Mouse (Mus musculus) G1E (cell line): ENCODE measurements around the gene Krt10. TPM values are rescaled to one million over a fixed set of nuclear protein-coding genes. Genes with fewer than 3 reads are reported as not detected.

Experiments
- ATAC-seq: 2 replicates; pipeline ENCODE4 v1.8.0; 2016; ENCODE audit warnings: mild to moderate bottlenecking; ENCODE audit not compliant: insufficient number of reproducible peaks, poor library complexity, low FRiP score, severe bottlenecking; ENCODE audit errors: extremely low read depth
- DNase-seq: peaks from one replicate; pipeline ENCODE4 v3.0.0; 2012; ENCODE audit warnings: low spot score
- H3K27me3 ChIP-seq: 2 replicates; pipeline ENCODE4 v1.6.1; 2012; ENCODE audit warnings: mild to moderate bottlenecking, low read length, inconsistent platforms; ENCODE audit not compliant: insufficient read depth
- H3K36me3 ChIP-seq: replicated peaks from 2 replicates; pipeline ENCODE3; 2012; ENCODE audit warnings: mild to moderate bottlenecking, inconsistent platforms
- H3K4me1 ChIP-seq: 2 replicates; pipeline ENCODE4 v1.6.1; 2012; ENCODE audit warnings: low read depth, low read length, inconsistent platforms, mixed read lengths; ENCODE audit not compliant: insufficient read depth
- H3K4me3 ChIP-seq: 2 replicates; pipeline ENCODE4 v1.5.1; 2012; ENCODE audit warnings: low read depth, mild to moderate bottlenecking, inconsistent platforms, low read length, moderate library complexity, mixed read lengths
- H3K9me3 ChIP-seq: replicated peaks from 2 replicates; pipeline ENCODE4 v1.6.1; 2012; ENCODE audit warnings: inconsistent platforms
- CTCF ChIP-seq: IDR thresholded peaks from 2 replicates; pipeline ENCODE4 v1.5.1; 2012; ENCODE audit warnings: low read depth, low read length, inconsistent platforms, mixed read lengths
- GATA1 ChIP-seq: IDR thresholded peaks from 2 replicates; pipeline ENCODE4 v1.6.1; 2012; ENCODE audit warnings: borderline replicate concordance, low read length, inconsistent platforms, mixed read lengths
- GATA2 ChIP-seq: IDR thresholded peaks from 2 replicates; pipeline ENCODE4 v1.6.1; 2012; ENCODE audit warnings: low read depth, low read length, inconsistent platforms, borderline replicate concordance
- POLR2AphosphoS5 ChIP-seq: IDR thresholded peaks from 2 replicates; pipeline ENCODE4 v1.6.1; 2012; ENCODE audit warnings: low read depth, low read length, inconsistent platforms; ENCODE audit not compliant: insufficient replicate concordance
- TAL1 ChIP-seq: conservative IDR thresholded peaks from 2 replicates; pipeline ENCODE4 v1.6.1; 2012; ENCODE audit warnings: low read depth, low read length, inconsistent platforms, mixed read lengths
- polyA plus RNA-seq: library from polyadenylated mRNA; stranded (reverse); fragments of >175 nt; gene quantifications from 2 replicates; pipeline ENCODE4 v1.2.3, GENCODE M21; 2012
- total RNA-seq, 2 experiments: library from RNA; stranded (forward) in 1 of 2; stranded (reverse) in 1 of 2; fragments of 200-1000 nt in 1 of 2; fragments of >200 nt in 1 of 2; fragmentation: Nextera tagmentation in 1 of 2; gene quantifications; 2 replicates each; pipeline ENCODE4 v1.2.3; 2014 to 2017

The Krt10 gene
- total and polyA plus RNA-seq, 3 experiments: 1.7 to 8.6 (median 8.5) TPM

DNA sequence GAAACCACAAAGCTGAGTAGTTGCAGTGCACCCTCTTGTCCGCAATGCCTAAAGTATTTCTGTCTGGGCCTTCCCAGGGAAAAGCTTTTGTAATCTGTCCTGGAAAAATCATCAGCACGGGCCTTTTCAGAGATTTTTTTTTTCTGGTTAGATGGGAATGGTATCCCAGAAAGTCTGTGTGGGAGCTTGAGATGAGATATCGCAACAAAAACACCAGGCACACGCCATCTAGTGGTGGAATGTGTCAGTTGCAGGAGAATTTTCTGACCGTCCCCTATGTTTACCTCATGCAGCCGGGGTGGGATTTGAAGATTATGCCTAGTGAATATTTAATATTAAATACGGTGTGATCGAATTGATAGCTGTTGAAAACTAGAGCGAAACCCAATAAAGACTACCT, 24.8 kb downstream of the Krt10 start:
- H3K4me1 ChIP-seq: no peaks in the 10 kb centered on the region
- no peaks in the 10 kb centered on the region for H3K36me3 ChIP-seq
- H3K9me3 ChIP-seq: no peaks in the 10 kb centered on the region
- ATAC-seq (no peak), DNase-seq (peak; percentile 13)
- 0 out of 2 replicates have a peak, but pooled peaks cover 4% of the 10 kb centered on the region for H3K27me3 ChIP-seq
- peak; percentile 18; the same call in 1 of the 2 replicates for TF ChIP-seq CTCF
- no peak for TF ChIP-seq POLR2AphosphoS5
- H3K4me3 ChIP-seq: no peak overlapping the region

DNA sequence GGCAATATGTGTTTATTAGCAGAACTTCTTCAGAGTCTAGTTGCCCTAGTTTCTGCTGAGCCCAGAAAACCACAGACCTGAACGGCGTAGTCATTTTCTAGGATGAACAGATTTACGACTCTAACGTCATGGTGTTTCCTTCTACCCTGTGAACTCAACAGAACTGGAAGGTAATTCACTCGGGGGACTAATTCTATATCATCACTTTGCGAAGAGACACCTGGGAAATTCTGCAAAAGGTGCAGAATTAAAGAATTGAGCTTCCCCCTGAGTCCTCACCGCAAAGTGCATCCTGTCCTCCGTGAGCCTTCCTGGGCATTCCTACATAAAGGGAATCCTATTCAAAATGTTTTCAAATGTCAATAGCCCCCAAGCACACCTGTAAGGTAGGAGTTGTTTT, 27.7 kb downstream of the Krt10 start:
- DNase-seq (no peak), ATAC-seq (no peak)
- Histone ChIP-seq H3K36me3 (no peaks in the 10 kb centered on the region), H3K27me3 (0 out of 2 replicates have a peak, but pooled peaks cover 4% of the 10 kb centered on the region), H3K4me1 (no peaks in the 10 kb centered on the region), H3K9me3 (no peaks in the 10 kb centered on the region), H3K4me3 (no peak overlapping the region)
- TF ChIP-seq GATA2 (no peak), CTCF (no peak), GATA1 (no peak), TAL1 (no peak), POLR2AphosphoS5 (no peak)

DNA sequence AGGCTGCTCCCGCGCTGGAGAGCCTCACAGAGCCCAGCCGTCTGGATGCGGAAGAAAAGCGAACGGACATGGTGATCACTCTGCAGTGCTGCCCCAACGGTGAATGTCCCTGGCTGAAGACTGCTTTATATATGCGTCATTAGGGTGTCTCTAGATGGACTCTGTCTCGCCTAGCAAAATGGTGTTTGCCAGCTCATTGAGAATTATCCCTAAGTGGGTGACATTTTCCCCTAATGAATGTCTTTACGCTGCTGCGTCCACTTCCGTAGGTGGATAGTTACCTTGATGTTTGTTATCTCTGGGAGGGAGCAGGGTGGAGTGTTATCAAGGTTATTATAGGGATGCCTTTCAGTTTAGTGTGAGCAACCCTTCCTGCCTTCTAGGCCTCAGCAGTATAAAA, 38.2 kb downstream of the Krt10 start, which contains the start of gene Krt27:
TSS of gene Krt27 (minus strand) at position 101 of the 400 bp plus-strand sequence.
- Histone ChIP-seq H3K27me3 (no peaks in the 10 kb centered on the region), H3K36me3 (no peaks in the 10 kb centered on the region), H3K4me3 (no peak within 1 kb of the TSS), H3K9me3 (no peaks in the 10 kb centered on the region), H3K4me1 (no peaks in the 10 kb centered on the region)
- DNase-seq (no peak), ATAC-seq (no peak)
- TF ChIP-seq GATA2: no peak
- TF ChIP-seq CTCF: no peak
- no peak for TF ChIP-seq GATA1
- no peak for TF ChIP-seq TAL1
- no peak for TF ChIP-seq POLR2AphosphoS5

DNA sequence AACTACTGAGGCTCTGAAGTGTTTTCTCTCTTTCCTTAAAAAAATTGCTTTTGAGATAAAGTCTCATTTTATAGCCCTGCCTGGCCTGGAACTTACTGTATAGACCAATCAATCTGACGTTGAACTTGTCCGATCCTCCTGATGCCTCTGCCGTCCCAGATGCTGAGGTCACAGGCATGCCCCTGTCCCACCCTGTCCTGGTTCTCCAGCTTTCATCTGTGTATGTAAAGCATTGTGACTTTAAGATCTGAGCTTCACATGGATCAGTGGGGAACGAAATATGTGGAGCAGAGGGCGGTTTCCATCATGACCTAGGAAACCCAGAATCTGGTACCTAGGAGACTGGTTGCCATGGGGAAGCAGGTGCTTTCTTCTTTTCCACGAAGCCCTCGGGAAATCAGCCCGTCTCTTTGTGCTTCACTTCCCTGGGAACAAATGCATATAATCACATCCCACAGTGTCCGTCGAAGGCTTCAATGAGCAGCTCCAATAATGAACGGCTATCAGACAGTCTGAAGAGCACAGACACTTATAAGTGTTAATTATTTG, 49.8 kb downstream of the Krt10 start:
- TF ChIP-seq GATA1 (no peak), TAL1 (no peak), CTCF (no peak), POLR2AphosphoS5 (no peak), GATA2 (no peak)
- Histone ChIP-seq H3K4me1 (no peaks in the 10 kb centered on the region), H3K9me3 (no peaks in the 10 kb centered on the region), H3K36me3 (no peaks in the 10 kb centered on the region), H3K4me3 (no peak overlapping the region), H3K27me3 (no peaks in the 10 kb centered on the region)
- ATAC-seq (no peak), DNase-seq (no peak)

DNA sequence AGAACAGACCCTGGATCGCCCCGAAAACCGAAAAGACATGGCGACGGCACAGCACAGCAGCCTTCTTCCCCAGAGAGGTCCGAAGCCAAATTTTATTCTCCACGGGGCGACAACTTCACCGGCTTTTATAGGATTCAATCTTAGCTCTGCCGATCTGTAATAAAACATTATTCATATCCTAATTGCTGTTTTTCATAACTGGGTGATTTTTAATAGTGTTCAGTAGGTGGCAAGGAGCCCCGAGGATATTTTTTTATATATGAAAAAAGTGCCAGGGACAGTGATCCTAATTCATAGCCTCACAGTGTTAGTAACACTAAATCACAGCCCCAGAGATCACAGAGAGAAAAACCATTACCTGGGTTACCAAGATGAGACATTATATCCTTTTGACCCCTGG, 51.3 kb downstream of the Krt10 start, which contains the start of gene Krt26:
TSS of gene Krt26 (minus strand) at position 101 of the 400 bp plus-strand sequence.
- TF ChIP-seq TAL1: no peak
- no peak for TF ChIP-seq POLR2AphosphoS5
- TF ChIP-seq GATA1: no peak
- TF ChIP-seq GATA2: no peak
- no peak for TF ChIP-seq CTCF
- no peak for ATAC-seq

More for the DNA sequence above, 51.3 kb downstream of the Krt10 start, which contains the start of gene Krt26:
- H3K9me3 ChIP-seq: no peaks in the 10 kb centered on the region
- no peak within 1 kb of the TSS for H3K4me3 ChIP-seq
- DNase-seq: no peak
- no peaks in the 10 kb centered on the region for H3K27me3 ChIP-seq
- no peaks in the 10 kb centered on the region for H3K4me1 ChIP-seq
- H3K36me3 ChIP-seq: no peaks in the 10 kb centered on the region

Other genes with a start within 250 kb of the Krt10 start
Only the 20 nearest of the 27 such genes appear.
- gene Smarce1, start 158.3 kb downstream of the Krt10 start, total RNA-seq (2014; fragmentation: Nextera tagmentation): 168 and 175 TPM in 2 replicates
- gene Smarce1, start 158.3 kb downstream of the Krt10 start, total RNA-seq (2017): 144 and 160 TPM in 2 replicates
- 373 and 391 TPM in 2 replicates for gene Smarce1, start 158.3 kb downstream of the Krt10 start, polyA plus RNA-seq
- not detected in 2 replicates for gene Krt222, start 145.3 kb downstream of the Krt10 start, total RNA-seq (2014; fragmentation: Nextera tagmentation)
- gene Krt222, start 145.3 kb downstream of the Krt10 start, total RNA-seq (2017): 0.05 and 0.17 TPM in 2 replicates
- not detected in 2 replicates for gene Krt222, start 145.3 kb downstream of the Krt10 start, polyA plus RNA-seq
- not detected in 2 replicates for gene Krt24, start 104.1 kb downstream of the Krt10 start, total RNA-seq (2014; fragmentation: Nextera tagmentation)
- not detected in 2 replicates for gene Krt24, start 104.1 kb downstream of the Krt10 start, total RNA-seq (2017)
- not detected in 2 replicates for gene Krt24, start 104.1 kb downstream of the Krt10 start, polyA plus RNA-seq
- gene Krt25, start 66.4 kb downstream of the Krt10 start, total RNA-seq (2014; fragmentation: Nextera tagmentation): not detected in 2 replicates
- gene Krt25, start 66.4 kb downstream of the Krt10 start, total RNA-seq (2017): not detected in 2 replicates
- not detected in 2 replicates for gene Krt25, start 66.4 kb downstream of the Krt10 start, polyA plus RNA-seq
- not detected in 2 replicates for gene Krt26, start 51.4 kb downstream of the Krt10 start, total RNA-seq (2014; fragmentation: Nextera tagmentation)
- 0.06 and 0.11 TPM in 2 replicates for gene Krt26, start 51.4 kb downstream of the Krt10 start, total RNA-seq (2017)
- gene Krt26, start 51.4 kb downstream of the Krt10 start, polyA plus RNA-seq: not detected in 2 replicates
- not detected in 2 replicates for gene Krt27, start 38.3 kb downstream of the Krt10 start, total RNA-seq (2014; fragmentation: Nextera tagmentation)
- not detected in 2 replicates for gene Krt27, start 38.3 kb downstream of the Krt10 start, total RNA-seq (2017)
- not detected in 2 replicates for gene Krt27, start 38.3 kb downstream of the Krt10 start, polyA plus RNA-seq
- gene Krt28, start 14.5 kb downstream of the Krt10 start, total RNA-seq (2014; fragmentation: Nextera tagmentation): not detected in 2 replicates
- 0.11 TPM in 1 of 2 replicates, not detected in the other for gene Krt28, start 14.5 kb downstream of the Krt10 start, total RNA-seq (2017)
- not detected in 2 replicates for gene Krt28, start 14.5 kb downstream of the Krt10 start, polyA plus RNA-seq
- not detected in 2 replicates for gene Krt12, start 32.9 kb upstream of the Krt10 start, total RNA-seq (2014; fragmentation: Nextera tagmentation)
- gene Krt12, start 32.9 kb upstream of the Krt10 start, total RNA-seq (2017): 0.06 TPM in 1 of 2 replicates, not detected in the other
- not detected in 2 replicates for gene Krt12, start 32.9 kb upstream of the Krt10 start, polyA plus RNA-seq
- gene Krt20, start 48.8 kb upstream of the Krt10 start, total RNA-seq (2014; fragmentation: Nextera tagmentation): not detected in 2 replicates
- not detected in 2 replicates for gene Krt20, start 48.8 kb upstream of the Krt10 start, total RNA-seq (2017)
- gene Krt20, start 48.8 kb upstream of the Krt10 start, polyA plus RNA-seq: not detected in 2 replicates
- gene Krt23, start 103.8 kb upstream of the Krt10 start, total RNA-seq (2014; fragmentation: Nextera tagmentation): not detected in 2 replicates
- not detected in 2 replicates for gene Krt23, start 103.8 kb upstream of the Krt10 start, total RNA-seq (2017)
- not detected in 2 replicates for gene Krt23, start 103.8 kb upstream of the Krt10 start, polyA plus RNA-seq
- not detected in 2 replicates for gene Krt39, start 132.0 kb upstream of the Krt10 start, total RNA-seq (2014; fragmentation: Nextera tagmentation)
- gene Krt39, start 132.0 kb upstream of the Krt10 start, total RNA-seq (2017): 0.05 TPM in 1 of 2 replicates, not detected in the other
- gene Krt39, start 132.0 kb upstream of the Krt10 start, polyA plus RNA-seq: not detected in 2 replicates
- gene Krt40, start 153.8 kb upstream of the Krt10 start, total RNA-seq (2014; fragmentation: Nextera tagmentation): not detected in 2 replicates
- gene Krt40, start 153.8 kb upstream of the Krt10 start, total RNA-seq (2017): 0.16 TPM in 1 of 2 replicates, not detected in the other
- not detected in 2 replicates for gene Krt40, start 153.8 kb upstream of the Krt10 start, polyA plus RNA-seq
- not detected in 2 replicates for gene Krtap3-3, start 161.5 kb upstream of the Krt10 start, total RNA-seq (2014; fragmentation: Nextera tagmentation)
- gene Krtap3-3, start 161.5 kb upstream of the Krt10 start, total RNA-seq (2017): not detected in 2 replicates
- gene Krtap3-3, start 161.5 kb upstream of the Krt10 start, polyA plus RNA-seq: not detected in 2 replicates
- not detected in 2 replicates for gene Krtap3-2, start 167.5 kb upstream of the Krt10 start, total RNA-seq (2014; fragmentation: Nextera tagmentation)
- 0.16 and 0.23 TPM in 2 replicates for gene Krtap3-2, start 167.5 kb upstream of the Krt10 start, total RNA-seq (2017)
- not detected in 2 replicates for gene Krtap3-2, start 167.5 kb upstream of the Krt10 start, polyA plus RNA-seq
- not detected in 2 replicates for gene Gm11939, start 170.1 kb upstream of the Krt10 start, total RNA-seq (2014; fragmentation: Nextera tagmentation)
- gene Gm11939, start 170.1 kb upstream of the Krt10 start, total RNA-seq (2017): not detected in 2 replicates
- not detected in 2 replicates for gene Gm11939, start 170.1 kb upstream of the Krt10 start, polyA plus RNA-seq
- gene Krtap3-1, start 177.3 kb upstream of the Krt10 start, total RNA-seq (2014; fragmentation: Nextera tagmentation): not detected in 2 replicates
- not detected in 2 replicates for gene Krtap3-1, start 177.3 kb upstream of the Krt10 start, total RNA-seq (2017)
- not detected in 2 replicates for gene Krtap3-1, start 177.3 kb upstream of the Krt10 start, polyA plus RNA-seq
- gene Krtap1-5, start 191.7 kb upstream of the Krt10 start, total RNA-seq (2014; fragmentation: Nextera tagmentation): not detected in 2 replicates
- gene Krtap1-5, start 191.7 kb upstream of the Krt10 start, total RNA-seq (2017): 0.11 and 0.12 TPM in 2 replicates
- not detected in 2 replicates for gene Krtap1-5, start 191.7 kb upstream of the Krt10 start, polyA plus RNA-seq
- not detected in 2 replicates for gene Krtap1-4, start 194.3 kb upstream of the Krt10 start, total RNA-seq (2014; fragmentation: Nextera tagmentation)
- 0.41 TPM in 1 of 2 replicates, not detected in the other for gene Krtap1-4, start 194.3 kb upstream of the Krt10 start, total RNA-seq (2017)
- gene Krtap1-4, start 194.3 kb upstream of the Krt10 start, polyA plus RNA-seq: not detected in 2 replicates
- not detected in 2 replicates for gene Krtap1-3, start 202.0 kb upstream of the Krt10 start, total RNA-seq (2014; fragmentation: Nextera tagmentation)
- not detected in 2 replicates for gene Krtap1-3, start 202.0 kb upstream of the Krt10 start, total RNA-seq (2017)
- not detected in 2 replicates for gene Krtap1-3, start 202.0 kb upstream of the Krt10 start, polyA plus RNA-seq
- not detected in 2 replicates for gene Krtap9-3, start 208.7 kb upstream of the Krt10 start, total RNA-seq (2014; fragmentation: Nextera tagmentation)
- 0.49 TPM in 1 of 2 replicates, not detected in the other for gene Krtap9-3, start 208.7 kb upstream of the Krt10 start, total RNA-seq (2017)
- not detected in 2 replicates for gene Krtap9-3, start 208.7 kb upstream of the Krt10 start, polyA plus RNA-seq